ENCODE assay signal across 15 mouse cellular contexts in the genomic region with DNA sequence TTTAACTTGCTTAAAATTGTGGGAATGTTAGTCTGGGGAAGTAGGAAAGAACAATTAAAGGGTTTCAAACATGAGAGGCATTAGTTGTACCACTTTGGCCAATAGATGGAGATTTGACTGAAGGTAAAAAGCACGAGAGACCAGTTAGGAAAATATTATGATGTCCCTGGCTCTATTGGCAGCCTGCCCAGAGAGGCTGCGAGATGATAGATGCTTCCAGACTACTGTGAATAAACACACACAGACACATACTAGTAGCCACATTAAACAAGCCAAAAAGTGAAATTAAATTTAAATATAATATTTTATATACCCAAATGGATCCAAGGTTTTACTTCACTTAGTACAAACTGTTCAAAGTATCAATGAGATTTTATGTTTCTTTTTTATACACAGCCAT.
DNase-seq lines count a peak whose midpoint lies in the region; ATAC-seq and TF ChIP-seq lines count a peak whose summit lies in the region.
"Had no signal": no experiment of that assay in that cellular context is flagged by ENCODE, and none has a peak within 500 bp of the region (broad histone marks: within the 10 kb centered on the region; RNA-seq: fewer than 3 reads in every experiment).

No protein-coding gene starts in this region.

- H3K9me3 ChIP-seq in hindbrain, postnatal 0 days (ENCODE audit: low read length) = no peaks in the 10 kb centered on the region
- no peaks in the 10 kb centered on the region for H3K9me3 ChIP-seq in hindbrain, embryonic 14.5 days (ENCODE audit: control insufficient read depth, low read length)
- no peaks in the 10 kb centered on the region for H3K9me3 ChIP-seq in midbrain, postnatal 0 days (ENCODE audit: low read length)
- H3K9me3 ChIP-seq in midbrain, embryonic 13.5 days = no peaks in the 10 kb centered on the region
- H3K9me3 ChIP-seq: limb, embryonic 12.5 days; lung, embryonic 15.5 days had no signal

- no peaks in the 10 kb centered on the region for H3K4me1 ChIP-seq in hindbrain, postnatal 0 days (ENCODE audit: insufficient read depth, low read length)
- no peaks in the 10 kb centered on the region for H3K4me1 ChIP-seq in hindbrain, embryonic 14.5 days (replicated peaks; ENCODE audit: control insufficient read depth, insufficient read depth, low read length)
- H3K4me1 ChIP-seq in midbrain, postnatal 0 days (ENCODE audit: insufficient read depth, low read length) = no peaks in the 10 kb centered on the region
- H3K4me1 ChIP-seq in midbrain, embryonic 13.5 days (replicated peaks) = no peaks in the 10 kb centered on the region
- H3K4me1 ChIP-seq: limb, embryonic 12.5 days; lung, embryonic 15.5 days had no signal

- no peak for TF ChIP-seq CTCF in hindbrain, postnatal 0 days (IDR thresholded peaks at IDR 0.05; ENCODE audit: low read depth)
- TF ChIP-seq CTCF in midbrain, postnatal 0 days (IDR thresholded peaks at IDR 0.05) = no peak

- no peaks in the 10 kb centered on the region for H3K36me3 ChIP-seq in hindbrain, postnatal 0 days (ENCODE audit: insufficient read depth, low read length)
- H3K36me3 ChIP-seq in hindbrain, embryonic 14.5 days (replicated peaks; ENCODE audit: control insufficient read depth, insufficient read depth) = no peaks in the 10 kb centered on the region
- H3K36me3 ChIP-seq in midbrain, postnatal 0 days (ENCODE audit: insufficient read depth, low read length) = no peaks in the 10 kb centered on the region
- H3K36me3 ChIP-seq in midbrain, embryonic 13.5 days = no peaks in the 10 kb centered on the region
- H3K36me3 ChIP-seq: limb, embryonic 12.5 days; lung, embryonic 15.5 days had no signal

- no peak overlapping the region for H3K4me3 ChIP-seq in hindbrain, postnatal 0 days (ENCODE audit: low read length)
- no peak overlapping the region for H3K4me3 ChIP-seq in hindbrain, embryonic 14.5 days (replicated peaks; ENCODE audit: low read length)
- no peak overlapping the region for H3K4me3 ChIP-seq in midbrain, postnatal 0 days (ENCODE audit: low read depth, low read length)
- no peak overlapping the region for H3K4me3 ChIP-seq in midbrain, embryonic 13.5 days (replicated peaks)
- H3K4me3 ChIP-seq: erythroblast, embryonic 14.5 days; limb, embryonic 12.5 days; lung, embryonic 15.5 days had no signal

- no peak overlapping the region for H3K27ac ChIP-seq in hindbrain, postnatal 0 days
- no peak overlapping the region for H3K27ac ChIP-seq in hindbrain, embryonic 14.5 days
- no peak overlapping the region for H3K27ac ChIP-seq in midbrain, postnatal 0 days (ENCODE audit: low read depth, low read length)
- H3K27ac ChIP-seq in midbrain, embryonic 13.5 days = no peak overlapping the region
- H3K27ac ChIP-seq: kidney, postnatal 0 days; limb, embryonic 12.5 days; lung, embryonic 15.5 days; stomach, postnatal 0 days had no signal

- no peak for ATAC-seq in hindbrain, postnatal 0 days
- no peak for ATAC-seq in hindbrain, embryonic 14.5 days (ENCODE audit: low FRiP score)
- ATAC-seq in midbrain, postnatal 0 days (ENCODE audit: low FRiP score) = no peak
- ATAC-seq in midbrain, embryonic 13.5 days = no peak

- WGBS in hindbrain, postnatal 0 days = 15% methylated on average over 2 of the region's 2 CpGs
- WGBS in hindbrain, embryonic 14.5 days = 46% methylated on average over 2 of the region's 2 CpGs
- 37% methylated on average over 2 of the region's 2 CpGs for WGBS in midbrain, postnatal 0 days
- WGBS in midbrain, embryonic 13.5 days = 60% methylated on average over 2 of the region's 2 CpGs

- no peak overlapping the region for H3K9ac ChIP-seq in hindbrain, postnatal 0 days (replicated peaks; ENCODE audit: low read length)
- no peak overlapping the region for H3K9ac ChIP-seq in hindbrain, embryonic 14.5 days
- no peak overlapping the region for H3K9ac ChIP-seq in midbrain, postnatal 0 days (replicated peaks; ENCODE audit: low read length, poor library complexity, severe bottlenecking)
- H3K9ac ChIP-seq in midbrain, embryonic 13.5 days (replicated peaks) = no peak overlapping the region
- H3K9ac ChIP-seq: limb, embryonic 12.5 days; lung, embryonic 15.5 days had no signal

- no peaks in the 10 kb centered on the region for H3K27me3 ChIP-seq in hindbrain, postnatal 0 days (ENCODE audit: insufficient read depth, low read length)
- H3K27me3 ChIP-seq in hindbrain, embryonic 14.5 days (ENCODE audit: control insufficient read depth, insufficient read depth, low read length) = no peaks in the 10 kb centered on the region
- H3K27me3 ChIP-seq in midbrain, postnatal 0 days (ENCODE audit: insufficient read depth, low read length) = no peaks in the 10 kb centered on the region
- H3K27me3 ChIP-seq in midbrain, embryonic 13.5 days = no peaks in the 10 kb centered on the region
- H3K27me3 ChIP-seq: limb, embryonic 12.5 days; lung, embryonic 15.5 days had no signal

- peak; percentile 28 to 68 for DNase-seq in adrenal gland, adult (ENCODE audit: inconsistent age in 2 of 2, low spot score in 1 of 2)
- DNase-seq in adrenal gland, postnatal 4 days (ENCODE audit: low spot score in 2 of 2) = no peak
- DNase-seq in hindbrain, postnatal 0 days (ENCODE audit: low spot score) = peak; percentile 54
- no peak for DNase-seq in hindbrain, embryonic 14.5 days (ENCODE audit: low spot score)
- peak; percentile 24 for DNase-seq in midbrain, postnatal 0 days (ENCODE audit: low spot score)
- peak; percentile 43 for DNase-seq in adrenal gland, postnatal 25 days
- no peak for DNase-seq in thymus, postnatal 4 days
- DNase-seq: heart, adult 11 months; layer of hippocampus, postnatal 36 days had no signal

- H3K4me2 ChIP-seq in hindbrain, postnatal 0 days (ENCODE audit: low read depth, low read length) = no peak overlapping the region
- no peak overlapping the region for H3K4me2 ChIP-seq in hindbrain, embryonic 14.5 days (replicated peaks)
- no peak overlapping the region for H3K4me2 ChIP-seq in midbrain, postnatal 0 days (ENCODE audit: low read depth, low read length, poor library complexity, severe bottlenecking)
- no peak overlapping the region for H3K4me2 ChIP-seq in midbrain, embryonic 13.5 days (replicated peaks)
- H3K4me2 ChIP-seq: limb, embryonic 12.5 days; lung, embryonic 15.5 days had no signal

Comparison
In these comparisons a context has a peak if more than half of its experiments do, and no peak if none do; other contexts are left out.
1. DNase-seq: peak in adrenal gland, adult (2 of 2), hindbrain, postnatal 0 days (single experiment), midbrain, postnatal 0 days (single experiment) and adrenal gland, postnatal 25 days (single experiment); none in adrenal gland, postnatal 4 days (0 of 2), hindbrain, embryonic 14.5 days (single experiment) and thymus, postnatal 4 days (single experiment).